Mouse (Mus musculus) erythroid progenitor cell, adult 5-6 weeks (primary cell): ENCODE results near the gene Pradc1. TPM values are rescaled to one million over a fixed set of nuclear protein-coding genes. Genes with fewer than 3 reads are reported as not detected.
A peak's percentile ranks its signal among the peaks of the same experiment; 100 is the strongest.
"Not testable (repeated sequence)": the region's sequence is repeated elsewhere in the genome, so short reads cannot be mapped to it uniquely, and the experiment has no call there.

ENCODE experiments used
- ATAC-seq: replicated peaks from 2 replicates; pipeline ENCODE4 v1.8.0; 2016; ENCODE audit warnings: moderate number of reproducible peaks, mild to moderate bottlenecking, moderate TSS enrichment, inconsistent platforms; ENCODE audit not compliant: poor library complexity, low FRiP score, severe bottlenecking
- total RNA-seq, 2 experiments: library from RNA; stranded (forward) in 1 of 2; stranded (reverse) in 1 of 2; fragments of 150-400 nt in 1 of 2; fragments of 186-747, 209-891 nt in 1 of 2; gene quantifications; 2 replicates each; pipeline versions ENCODE4 v1.2.3 to v1.2.4; 2015 to 2017; ENCODE audit warnings: low replicate concordance in 2 of 2

Pradc1 gene
- total RNA-seq, 2 experiments from 2014 or later, result 1.4 to 18.9 TPM

DNA sequence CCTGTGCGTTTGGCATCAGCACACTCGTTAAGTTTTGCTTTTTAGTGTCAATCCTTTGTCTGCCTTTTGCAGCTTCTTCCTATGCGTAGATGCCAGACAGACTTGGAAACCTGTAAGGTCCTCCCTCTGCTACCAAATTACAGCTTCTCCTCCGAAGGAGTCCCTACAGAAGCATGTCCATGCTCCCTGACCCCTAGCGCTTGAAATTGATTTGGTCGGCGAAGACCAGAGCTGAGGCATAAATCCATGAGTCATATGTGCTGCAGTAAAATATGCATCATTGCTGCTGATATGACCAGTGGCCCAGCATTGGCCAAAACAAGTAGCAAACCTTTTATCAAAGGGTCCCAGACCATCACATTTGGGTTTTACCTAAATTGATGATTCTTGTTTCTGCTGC lies 1.0 kb upstream of the Pradc1 start:
- 0 out of 2 replicates have a peak, but pooled peaks have one; percentile 20 for ATAC-seq

DNA sequence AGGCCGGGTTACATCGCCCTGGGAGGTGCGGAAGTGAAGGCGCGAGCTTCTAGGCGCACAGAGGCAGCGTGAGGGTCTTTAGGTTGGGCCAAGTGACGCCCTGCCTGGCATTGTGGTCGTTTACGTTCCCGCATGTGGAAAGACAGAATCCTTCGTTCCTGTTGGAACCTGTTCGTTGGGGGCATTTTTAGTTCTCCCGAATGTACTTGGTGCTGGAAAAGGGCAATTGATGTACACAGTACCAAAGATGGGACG lies 568 bp upstream of the Pradc1 start:
- ATAC-seq, result no peak

DNA sequence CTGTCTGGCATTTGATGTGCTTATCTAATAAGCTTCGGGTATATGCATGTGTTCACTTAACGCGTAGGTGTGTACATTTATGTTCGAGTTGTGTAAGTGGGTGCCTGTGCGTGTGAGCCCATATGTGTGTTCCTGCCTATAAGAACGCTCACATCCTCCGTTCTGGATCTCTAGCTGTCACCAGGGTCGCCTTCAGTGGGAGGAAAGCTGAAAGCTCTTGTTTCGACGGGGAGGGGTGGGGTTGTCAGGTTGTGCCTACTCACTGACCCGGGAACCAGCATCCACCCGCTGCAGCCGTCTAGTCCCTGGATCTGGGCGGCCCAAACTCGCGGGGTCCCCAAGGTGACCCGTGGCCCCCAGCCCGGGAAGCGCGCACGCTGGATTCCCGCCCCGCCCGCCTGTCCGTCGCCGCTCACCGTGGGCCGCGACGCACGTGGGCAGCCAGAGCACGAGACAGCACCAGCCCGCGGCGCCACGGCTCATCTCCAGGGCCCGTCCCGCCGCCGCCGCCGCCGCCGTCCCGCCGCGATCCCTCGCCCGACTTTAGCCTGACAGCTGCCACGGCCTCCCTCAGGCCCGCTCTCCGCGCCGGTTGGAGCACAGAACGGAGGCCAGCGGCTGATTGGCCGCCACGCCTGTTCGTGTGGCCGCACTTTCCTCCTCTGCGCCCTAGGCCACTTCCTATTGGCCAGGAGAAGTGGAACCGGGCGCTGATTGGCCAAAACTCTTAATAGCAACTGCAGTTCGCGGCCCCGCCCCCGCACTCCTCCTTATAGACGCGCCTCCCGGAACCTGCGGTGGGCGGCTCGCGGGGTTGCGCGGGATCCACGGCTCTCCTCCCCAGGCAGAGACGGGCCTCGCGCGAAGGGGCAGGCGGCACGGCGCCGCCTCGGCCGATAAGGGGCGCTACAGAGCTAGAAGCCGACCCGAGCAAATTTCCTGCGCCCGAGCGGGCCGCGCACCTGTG lies 790 bp downstream of the Pradc1 start, which contains the start of gene Cct7:
Cct7 (plus strand) TSS at position 818 of the 967 bp plus-strand sequence.
- peak; percentile 88 for ATAC-seq

DNA sequence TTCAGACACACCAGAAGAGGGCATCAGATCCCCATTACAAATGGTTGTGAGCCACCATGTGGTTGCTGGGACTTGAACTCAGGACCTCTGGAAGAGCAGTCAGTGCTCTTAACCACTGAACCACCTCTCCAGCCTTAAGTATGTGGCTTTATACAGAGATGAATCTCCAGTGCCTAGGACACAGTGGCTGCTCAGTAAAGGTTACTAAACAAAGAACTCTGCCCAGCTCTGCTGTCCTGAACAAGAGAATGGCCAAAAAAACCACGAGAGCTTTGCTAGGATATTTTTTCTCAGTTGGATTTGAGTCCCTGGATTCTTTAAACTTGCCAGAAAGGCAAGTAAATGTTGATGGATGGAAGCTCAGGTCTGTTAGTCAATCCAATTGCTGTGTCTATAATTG lies 1.6 kb downstream of the Pradc1 start:
- ATAC-seq, result not testable (repeated sequence)

DNA sequence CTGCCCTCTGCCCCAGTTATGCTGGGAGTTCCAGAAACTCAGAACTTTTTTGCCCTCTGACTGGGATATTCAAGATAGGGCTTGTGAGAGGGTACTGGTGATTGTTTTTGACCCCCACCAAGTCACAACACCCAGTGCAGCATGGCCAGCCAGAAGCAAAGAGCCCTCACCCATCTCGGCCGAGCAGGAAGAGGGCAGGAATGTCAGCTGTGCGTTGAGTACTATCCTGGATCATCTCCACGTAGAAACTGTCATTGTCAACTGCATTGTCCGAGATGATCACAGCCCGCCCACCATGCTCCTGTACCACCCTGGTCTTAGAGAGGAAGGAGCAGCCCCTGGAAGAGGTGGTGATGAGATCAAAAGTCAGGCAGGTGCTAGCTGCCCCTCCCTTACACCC lies 4.4 kb downstream of the Pradc1 start:
- ATAC-seq, result no peak

DNA sequence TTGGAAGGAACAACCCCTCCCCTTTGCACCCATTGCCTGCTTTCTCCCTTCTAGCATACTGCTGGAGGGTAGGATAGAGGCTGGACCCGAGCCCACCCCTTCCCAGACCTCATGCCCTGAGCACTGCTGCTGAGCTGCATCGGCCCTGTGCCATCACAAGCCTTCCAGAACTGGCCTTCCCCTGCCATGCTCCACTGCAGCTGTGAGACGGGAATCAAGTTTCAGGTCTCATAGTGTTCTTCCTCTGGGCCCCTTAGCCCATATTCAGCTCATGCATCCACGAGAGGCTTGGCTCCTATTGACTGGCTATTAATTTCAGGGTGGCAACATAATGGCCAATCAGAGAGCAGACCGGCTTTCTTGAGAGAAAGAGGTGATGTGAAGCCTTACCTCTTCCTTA lies 6.5 kb downstream of the Pradc1 start:
- ATAC-seq, result no peak

DNA sequence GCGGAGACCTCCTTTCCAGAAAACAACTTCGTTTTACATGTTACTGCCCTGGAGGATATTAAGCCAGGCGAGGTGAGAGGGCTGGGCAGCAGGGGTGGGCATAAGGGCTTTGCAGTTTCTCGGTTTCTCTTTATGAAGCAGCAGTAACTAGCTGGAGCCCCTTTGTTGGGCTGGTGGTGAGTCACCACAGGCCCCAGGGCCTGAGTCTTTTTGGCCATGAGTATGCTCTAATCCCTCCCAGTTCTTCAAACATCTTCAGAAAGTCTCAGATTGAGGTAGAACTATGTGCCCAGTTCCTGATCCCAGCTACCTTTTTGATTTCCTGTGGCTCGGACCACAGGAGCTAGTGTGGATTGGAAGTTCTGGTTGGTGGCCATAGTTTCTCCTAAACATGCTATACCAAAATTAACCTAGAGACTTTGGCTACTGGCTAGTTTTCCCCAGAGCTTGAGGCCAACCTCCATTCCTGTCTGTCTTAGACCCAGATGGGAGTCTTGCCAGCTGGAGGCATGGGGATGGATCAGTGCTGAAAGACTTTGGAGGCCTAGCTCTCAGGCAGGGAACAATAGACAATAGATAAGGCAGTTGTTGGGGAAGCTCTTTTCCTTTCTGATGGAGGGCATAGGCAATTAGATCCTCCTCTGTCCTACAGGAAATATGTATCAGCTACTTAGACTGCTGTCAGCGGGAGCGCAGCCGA lies 7.4 kb downstream of the Pradc1 start:
- ATAC-seq, result no peak

DNA sequence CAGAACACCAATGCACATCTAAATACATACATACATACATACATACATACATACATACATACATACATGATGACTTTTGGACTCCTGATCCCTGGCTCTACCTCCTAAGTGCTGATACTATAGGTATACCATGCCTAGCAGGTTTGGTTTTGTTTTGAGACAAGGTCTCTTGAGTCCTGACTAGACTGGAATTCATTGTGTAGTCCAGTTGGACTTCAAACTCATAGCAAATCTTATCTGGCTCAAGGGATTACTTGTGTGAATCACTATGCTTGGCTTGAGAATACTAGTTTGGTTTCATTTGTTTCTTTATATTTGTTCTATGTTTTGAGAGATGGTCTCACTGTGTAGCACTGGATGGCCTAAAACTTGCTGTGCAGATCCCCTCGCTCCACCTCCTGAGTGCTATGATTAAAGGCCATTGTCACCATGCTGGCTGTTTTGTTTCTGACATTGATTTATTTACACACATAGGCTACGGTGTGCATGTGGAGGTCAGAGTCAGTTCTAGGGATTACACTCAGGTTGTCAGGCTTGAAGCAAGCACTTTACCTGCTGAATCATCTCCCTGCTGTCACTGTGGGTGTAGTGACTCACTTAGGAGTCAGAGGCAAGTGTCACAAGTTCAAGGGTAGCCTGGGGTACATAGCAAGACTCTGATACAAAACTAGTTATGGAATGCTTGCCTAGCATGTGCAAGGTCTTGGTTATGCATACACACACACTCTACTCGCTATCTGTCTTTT lies 8.1 kb downstream of the Pradc1 start:
- no peak for ATAC-seq

DNA sequence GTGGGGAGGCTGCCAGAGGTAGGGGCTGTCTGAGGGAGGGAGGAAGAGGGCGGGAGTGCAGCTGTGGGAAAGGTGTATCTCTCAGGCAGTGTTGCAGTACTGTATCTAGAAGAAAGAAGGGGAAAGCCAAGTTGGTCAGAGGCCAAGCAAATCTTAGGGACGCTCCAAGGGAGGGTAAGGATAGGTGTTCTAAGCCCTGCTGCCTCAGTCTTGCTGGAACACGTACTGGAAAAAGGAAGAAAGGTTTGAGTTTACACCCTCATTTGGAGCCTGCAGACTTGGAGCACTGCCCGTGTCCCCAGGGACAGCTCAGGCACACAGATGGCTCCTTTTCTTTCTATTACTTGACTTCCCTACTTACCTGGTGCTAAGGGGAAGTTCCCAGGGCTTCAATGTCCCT lies 10.6 kb downstream of the Pradc1 start:
- no peak for ATAC-seq

DNA sequence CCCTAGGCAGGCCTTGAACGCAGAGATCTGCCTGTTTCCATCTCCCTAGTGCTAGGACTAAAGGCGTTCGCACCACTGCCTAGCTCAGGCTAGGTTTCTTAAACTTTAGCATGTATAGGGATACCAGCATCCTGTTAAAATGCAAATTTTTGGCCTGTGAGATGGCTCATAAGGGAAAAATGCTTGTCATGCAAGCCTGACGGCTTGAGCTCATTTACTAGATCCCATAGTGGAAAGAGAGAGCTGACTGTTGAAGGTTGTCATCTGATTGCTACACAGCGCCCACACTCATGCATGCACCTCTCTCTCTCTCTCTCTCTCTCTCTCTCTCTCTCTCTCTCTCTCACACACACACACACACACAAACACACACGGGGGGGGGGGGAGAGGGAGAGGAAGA lies 15.1 kb downstream of the Pradc1 start:
- no peak for ATAC-seq

DNA sequence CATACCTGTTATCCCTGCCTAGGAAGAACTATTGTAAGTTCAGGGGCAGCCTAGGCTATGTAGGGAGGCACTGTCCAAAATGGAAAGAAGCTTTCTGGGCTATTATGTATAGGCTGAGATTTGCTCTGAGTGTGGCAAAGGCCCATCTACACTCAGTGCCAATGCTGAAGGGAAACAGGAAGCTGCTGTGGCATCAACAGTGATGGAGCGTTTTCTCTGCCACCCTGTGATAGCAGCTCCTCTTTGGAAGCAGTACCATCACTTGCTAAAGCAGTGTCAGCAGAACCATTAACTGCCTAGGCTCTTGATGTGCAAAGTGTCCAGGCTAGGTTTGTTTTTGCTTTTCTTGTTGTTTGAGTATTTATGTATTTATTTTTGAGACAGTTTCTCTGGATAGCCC lies 15.6 kb downstream of the Pradc1 start:
- ATAC-seq, result no peak

DNA sequence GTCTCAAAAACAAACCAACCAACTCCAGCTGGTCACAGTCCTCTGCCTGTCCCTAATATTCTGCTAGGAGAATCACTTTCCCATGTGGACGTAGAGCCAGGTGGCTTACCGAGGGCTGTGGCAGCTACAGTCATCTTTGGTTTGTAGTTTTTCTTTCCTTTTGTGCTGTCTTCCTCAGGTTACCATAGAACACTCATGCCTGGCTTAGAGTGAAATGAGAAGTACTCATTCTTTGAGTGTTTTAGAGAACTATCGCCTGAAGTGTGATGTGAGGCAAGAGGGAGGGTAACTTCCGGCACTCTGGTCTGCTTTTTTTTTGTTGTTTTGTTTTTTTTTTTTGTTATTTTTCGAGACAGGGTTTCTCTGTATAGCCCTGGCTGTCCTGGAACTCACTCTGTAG lies 17.9 kb downstream of the Pradc1 start:
- no peak for ATAC-seq

DNA sequence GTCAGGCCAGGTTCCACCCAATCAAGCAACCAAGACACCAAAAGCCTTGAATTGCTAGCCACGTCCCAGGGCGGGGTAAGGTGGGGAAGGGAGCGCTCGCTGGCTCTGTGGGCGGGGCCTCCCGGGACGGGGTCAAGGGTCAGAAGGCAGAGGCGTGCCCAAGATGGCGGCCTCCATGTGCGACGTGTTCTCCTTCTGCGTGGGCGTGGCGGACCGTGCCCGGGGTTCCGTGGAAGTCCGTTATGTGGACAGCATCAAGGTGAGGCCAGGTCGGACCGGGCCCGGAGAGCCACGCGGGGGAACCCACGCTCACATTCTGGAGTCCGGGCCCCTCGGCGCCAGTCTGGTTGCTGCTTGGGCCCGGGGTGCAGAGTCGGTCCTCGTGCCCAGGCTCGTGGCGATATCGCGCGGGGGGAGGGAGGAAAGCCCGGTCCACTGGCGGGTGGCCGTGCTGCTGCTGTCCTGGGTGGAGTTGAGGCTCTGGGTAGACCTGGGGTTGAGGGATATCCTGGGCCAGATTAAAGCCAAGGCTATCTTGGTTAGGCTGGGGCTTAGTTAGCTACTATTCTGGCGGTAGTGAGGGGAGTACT lies 19.8 kb downstream of the Pradc1 start, which contains the start of gene Smyd5:
Smyd5 (plus strand) TSS at position 148 of the 590 bp plus-strand sequence.
- ATAC-seq, result peak; percentile 83

DNA sequence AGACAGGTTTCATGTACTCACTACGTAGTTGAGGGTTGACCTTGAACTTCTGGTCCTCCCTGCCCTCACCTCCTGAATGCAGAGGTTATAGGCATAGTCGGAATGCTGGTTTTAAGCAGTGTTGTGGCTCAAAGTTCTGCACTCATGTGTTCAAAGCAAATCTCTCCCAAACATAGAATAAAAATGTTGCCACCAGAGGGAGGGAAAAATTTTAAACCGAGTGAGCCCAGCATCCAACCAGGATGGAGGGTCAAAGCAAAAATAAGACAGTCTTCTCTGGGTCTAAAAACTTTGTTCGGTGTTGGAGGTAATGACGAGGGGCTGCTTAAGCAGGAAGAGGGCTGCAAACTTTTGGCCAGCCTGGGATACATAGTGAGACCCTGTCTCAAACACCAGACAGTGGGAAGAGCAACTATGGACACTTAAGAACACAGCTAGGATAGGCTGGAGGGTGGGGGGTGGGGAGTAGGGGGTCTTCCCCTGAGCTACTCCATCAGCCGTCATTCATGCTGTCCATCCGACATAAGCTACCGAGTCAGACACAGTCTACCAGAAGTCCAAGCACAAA lies 20.4 kb downstream of the Pradc1 start:
- ATAC-seq, result no peak

DNA sequence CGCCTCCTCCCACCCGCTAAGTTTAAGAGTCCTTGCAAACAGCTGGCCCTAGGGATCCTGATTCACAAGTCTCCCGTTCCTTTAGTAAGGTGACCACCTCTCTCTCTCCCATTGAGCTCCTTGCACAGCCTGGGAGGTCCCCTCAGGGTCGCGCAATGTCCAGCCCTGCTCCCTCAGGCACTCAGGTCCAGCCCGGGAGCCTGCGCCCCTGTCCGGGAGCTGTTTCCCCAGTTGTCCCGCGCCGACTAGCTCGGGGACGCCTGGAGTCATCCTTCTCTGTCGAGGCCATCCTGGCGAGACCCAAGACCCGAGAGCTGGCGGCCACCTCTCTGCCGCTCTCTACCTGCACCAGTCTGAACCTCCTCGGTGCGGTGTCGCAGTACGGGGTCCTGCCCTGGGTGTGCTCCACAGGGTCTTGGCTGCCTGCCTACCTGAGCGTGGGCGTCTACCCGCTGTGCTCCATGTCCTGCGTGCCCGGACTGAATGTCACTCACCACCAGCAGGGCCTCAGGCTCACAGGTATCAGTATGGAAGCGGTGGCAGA lies 27.9 kb downstream of the Pradc1 start, which contains the start of gene Noto:
Noto (plus strand) TSS at position 51 of the 544 bp plus-strand sequence.
- ATAC-seq, result no peak

DNA sequence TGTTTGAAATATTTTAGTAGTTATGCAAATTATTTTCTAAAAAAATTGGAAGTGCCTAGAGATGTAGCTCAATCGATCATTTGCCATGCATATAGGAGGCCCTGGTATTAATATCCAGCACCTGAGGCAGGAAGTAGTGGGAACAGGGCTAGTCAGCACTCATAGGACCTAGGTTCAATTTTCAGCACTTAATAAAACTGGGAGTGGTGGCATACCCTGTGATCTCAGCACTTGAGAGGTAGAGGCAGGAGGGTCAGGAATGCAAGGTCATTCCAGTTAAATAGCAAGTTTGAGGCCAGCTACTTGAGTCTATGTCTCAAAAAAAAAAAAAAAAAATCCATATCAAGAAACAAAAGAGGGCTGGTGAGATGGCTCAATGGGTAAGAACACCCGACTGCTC lies 32.6 kb downstream of the Pradc1 start:
- ATAC-seq, result no peak

DNA sequence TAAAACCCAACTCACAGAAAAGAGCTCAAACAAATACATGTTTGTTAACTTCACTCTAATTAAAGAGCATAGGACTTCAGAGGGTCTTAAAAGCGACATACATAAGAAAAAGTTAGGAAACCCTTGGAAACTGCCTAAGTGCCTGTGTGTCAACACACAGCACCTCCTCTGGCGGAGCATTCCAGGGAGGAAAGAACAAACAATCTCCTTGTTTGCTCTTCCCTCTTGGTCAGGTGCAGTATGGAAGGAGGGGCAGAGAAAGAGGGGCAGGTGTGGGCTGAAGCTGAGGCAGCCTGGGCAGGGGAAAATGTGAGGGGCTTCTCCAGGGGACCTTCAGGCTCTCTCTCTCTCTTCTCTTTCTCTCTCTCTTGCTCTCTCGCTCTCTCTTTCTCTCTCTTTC lies 35.9 kb downstream of the Pradc1 start:
- ATAC-seq, result no peak

DNA sequence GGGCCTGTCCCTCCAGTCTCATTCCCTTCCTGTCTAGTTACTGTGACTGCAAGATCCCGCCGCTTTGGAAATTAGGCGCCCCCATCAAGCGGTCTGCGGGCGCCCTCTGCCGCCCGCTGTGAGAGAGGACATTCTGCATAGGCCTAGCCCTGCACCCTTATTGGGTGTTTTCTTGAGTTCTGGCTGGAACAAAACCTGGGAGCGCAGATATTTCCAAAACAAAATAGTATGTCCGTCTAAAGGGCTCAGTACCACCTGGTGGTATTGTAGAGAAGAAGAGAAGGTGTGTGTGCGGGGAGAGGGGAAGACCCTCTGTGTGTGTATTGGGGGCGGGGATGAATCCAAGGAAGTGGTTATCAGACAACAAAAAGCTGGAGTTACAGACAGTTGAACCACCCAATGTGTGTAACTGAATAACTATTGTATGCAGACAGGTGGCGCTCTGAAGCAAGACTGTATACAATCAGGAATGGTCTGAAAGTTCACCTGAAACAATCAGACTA lies 40.9 kb downstream of the Pradc1 start:
- no peak for ATAC-seq

DNA sequence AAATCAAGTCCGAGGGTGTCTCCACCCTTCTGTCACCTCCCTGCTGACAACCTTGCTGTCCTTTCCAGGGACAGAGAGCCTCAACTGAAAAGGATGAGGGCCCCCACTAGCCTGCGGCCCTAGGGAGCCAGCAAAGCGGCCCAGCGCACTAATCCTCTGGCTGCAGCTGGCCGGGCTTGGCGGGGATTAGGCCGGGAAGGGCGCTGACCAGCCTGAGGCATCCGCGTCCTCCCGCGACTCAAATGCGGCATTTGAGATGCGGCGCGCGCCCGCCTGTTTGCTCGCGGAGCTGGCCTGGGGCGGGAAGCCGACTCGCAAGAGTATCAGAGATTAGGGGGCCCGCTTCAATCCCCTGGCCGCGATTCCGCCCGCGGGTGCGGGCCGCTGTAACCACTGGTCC lies 42.8 kb downstream of the Pradc1 start:
- ATAC-seq, result no peak
